Mouse (Mus musculus) stomach, embryonic 14.5 days (tissue): ENCODE measurements at regions not wholly inside any gene's neighbourhood (a gene's known extent, or its start where the extent isn't known, plus 50 kb on each side); places are given as distances from the start of the nearest gene placed in this dataset.

ENCODE experiments used
- ATAC-seq: fragments of 200-750 bp; cut with Nextera tagmentation; 2 replicates; pipeline ENCODE4 v1.8.0; 2017; ENCODE audit warnings: low read depth, moderate TSS enrichment; ENCODE audit not compliant: insufficient number of reproducible peaks, insufficient read depth, low FRiP score
- H3K27ac ChIP-seq: fragments of 300-500 bp; sonication (generic); 2 replicates; pipeline ENCODE4 v1.5.1; 2014; ENCODE audit warnings: mild to moderate bottlenecking, low read length, moderate library complexity, mixed read lengths
- H3K27me3 ChIP-seq: fragments of 300-500 bp; sonication (generic); 2 replicates; pipeline ENCODE4 v1.6.1; 2014; ENCODE audit warnings: low read length, control low read depth, mixed read lengths; ENCODE audit not compliant: control insufficient read depth, insufficient read depth
- H3K36me3 ChIP-seq: fragments of 300-500 bp; sonication (generic); 2 replicates; pipeline ENCODE4 v1.6.1; 2014; ENCODE audit warnings: mild to moderate bottlenecking, control low read depth, low read length, moderate library complexity, mixed read lengths; ENCODE audit not compliant: control insufficient read depth, insufficient read depth
- H3K4me1 ChIP-seq: fragments of 300-500 bp; sonication (generic); 2 replicates; pipeline ENCODE4 v1.6.1; 2014; ENCODE audit warnings: low read length, control low read depth, mixed read lengths; ENCODE audit not compliant: control insufficient read depth, insufficient read depth
- H3K4me2 ChIP-seq: fragments of 300-500 bp; sonication (generic); replicated peaks from 2 replicates; pipeline ENCODE4 v1.6.1; 2014; ENCODE audit warnings: low read depth, low read length, control low read depth
- H3K4me3 ChIP-seq: fragments of 300-500 bp; sonication (generic); 2 replicates; pipeline ENCODE4 v1.5.1; 2014; ENCODE audit warnings: low read depth, low read length, control low read depth
- H3K9ac ChIP-seq: fragments of 300-500 bp; sonication (generic); replicated peaks from 2 replicates; pipeline ENCODE4 v1.6.1; 2014; ENCODE audit warnings: low read depth, mild to moderate bottlenecking, control low read depth, low read length, moderate library complexity, mixed read lengths
- H3K9me3 ChIP-seq: fragments of 300-500 bp; sonication (generic); 2 replicates; pipeline ENCODE4 v1.6.1; 2016; ENCODE audit warnings: low read depth, low read length, control low read depth; ENCODE audit not compliant: control insufficient read depth
- WGBS: fragments of 180-500 bp; shearing (Covaris S2); extraction: QIAGEN DNeasy Blood & Tissue Kit; methylation state at CpG from one replicate; pipeline ENCODE4 v1.1.7; 2014; 5-methylcytosine and 5-hydroxymethylcytosine counted together

DNA sequence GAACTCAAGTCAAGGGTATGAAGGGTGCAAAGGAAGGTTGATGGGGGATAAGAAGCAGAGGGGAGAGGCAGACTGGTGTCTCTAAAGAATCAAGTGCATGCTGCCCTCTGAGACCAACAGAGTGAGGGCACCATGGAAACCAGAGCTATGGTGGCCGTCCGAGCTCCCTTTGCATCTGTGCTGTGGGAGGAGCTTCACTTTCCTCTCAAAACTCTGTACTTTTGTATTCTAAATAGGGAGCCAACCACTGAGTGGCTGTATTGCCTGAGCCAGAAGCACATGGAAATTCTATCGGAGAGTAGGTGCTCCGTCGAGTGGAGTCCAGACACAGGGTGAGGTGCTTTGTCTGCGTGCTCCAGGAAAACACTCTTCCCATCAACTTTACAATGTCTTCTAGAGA is 119.9 kb downstream of the Gm11011 start:
- no peak overlapping the region for H3K27ac ChIP-seq
- no peak for ATAC-seq
- WGBS: 88% methylated on average over 6 of the region's 6 CpGs
- no peaks in the 10 kb centered on the region for H3K36me3 ChIP-seq
- no peak overlapping the region for H3K9ac ChIP-seq
- no peaks in the 10 kb centered on the region for H3K27me3 ChIP-seq
- H3K4me3 ChIP-seq: no peak overlapping the region
- H3K4me2 ChIP-seq: no peak overlapping the region
- H3K4me1 ChIP-seq: no peaks in the 10 kb centered on the region
- H3K9me3 ChIP-seq: no peaks in the 10 kb centered on the region

DNA sequence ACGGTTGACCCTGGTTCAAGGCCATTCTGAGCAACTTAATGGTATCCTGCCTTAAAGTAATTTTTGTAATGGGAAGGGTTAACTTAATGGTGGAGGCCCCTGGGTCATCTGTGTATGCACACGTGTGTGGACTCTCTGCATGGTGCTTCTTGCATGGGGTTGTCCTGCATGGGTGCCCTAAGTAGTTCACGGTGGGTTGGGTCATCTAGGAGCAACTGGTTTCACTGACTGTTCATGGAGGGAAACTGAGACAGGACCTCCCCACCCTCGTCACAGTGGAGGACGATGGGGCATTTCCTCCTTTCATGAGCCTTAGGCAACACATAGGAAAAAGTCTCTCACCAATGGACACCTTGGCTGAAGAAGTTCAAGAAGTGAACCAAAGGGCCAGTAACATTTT is 123.4 kb downstream of the Gm11011 start:
- no peak overlapping the region for H3K4me3 ChIP-seq
- 0 out of 2 replicates have a peak, but pooled peaks cover 3% of the 10 kb centered on the region for H3K9me3 ChIP-seq
- WGBS: 87% methylated on average over 5 of the region's 5 CpGs
- no peak for ATAC-seq
- no peaks in the 10 kb centered on the region for H3K36me3 ChIP-seq
- H3K9ac ChIP-seq: no peak overlapping the region
- H3K4me2 ChIP-seq: no peak overlapping the region
- H3K27me3 ChIP-seq: no peaks in the 10 kb centered on the region
- H3K4me1 ChIP-seq: no peaks in the 10 kb centered on the region
- H3K27ac ChIP-seq: no peak overlapping the region

DNA sequence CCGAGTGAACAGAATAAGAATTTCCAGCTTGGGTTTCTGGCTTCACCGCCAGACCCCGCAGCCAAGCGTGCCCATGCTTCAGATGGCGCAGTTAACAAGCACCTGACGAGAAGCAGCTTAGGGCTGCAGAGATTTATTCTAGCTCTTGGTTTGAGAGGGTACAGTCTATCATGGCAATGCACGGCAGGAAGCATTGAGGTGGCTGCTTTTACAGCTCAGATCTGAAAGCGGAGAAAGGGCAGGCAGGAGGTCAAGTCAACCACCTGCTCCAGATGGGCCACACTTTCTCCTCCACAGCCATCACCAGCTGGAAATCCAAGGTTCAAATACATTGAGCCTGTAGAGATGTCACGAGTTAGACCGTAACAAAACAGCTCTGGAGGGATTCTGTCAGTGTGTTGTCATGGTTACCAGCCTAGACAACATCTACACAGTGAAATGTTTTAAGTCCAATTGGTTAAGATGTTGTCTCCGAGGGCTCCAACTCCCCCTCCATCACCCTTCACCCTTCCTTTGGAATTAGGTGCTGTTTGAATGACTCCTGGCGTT is 126.0 kb downstream of the Gm11011 start:
- Histone ChIP-seq H3K36me3 (no peaks in the 10 kb centered on the region), H3K4me2 (no peak overlapping the region), H3K9ac (no peak overlapping the region), H3K27ac (no peak overlapping the region), H3K27me3 (no peaks in the 10 kb centered on the region), H3K9me3 (0 out of 2 replicates have a peak, but pooled peaks cover 3% of the 10 kb centered on the region), H3K4me3 (no peak overlapping the region), H3K4me1 (no peaks in the 10 kb centered on the region)
- 66% methylated on average over 12 of the region's 12 CpGs for WGBS
- ATAC-seq: no peak

DNA sequence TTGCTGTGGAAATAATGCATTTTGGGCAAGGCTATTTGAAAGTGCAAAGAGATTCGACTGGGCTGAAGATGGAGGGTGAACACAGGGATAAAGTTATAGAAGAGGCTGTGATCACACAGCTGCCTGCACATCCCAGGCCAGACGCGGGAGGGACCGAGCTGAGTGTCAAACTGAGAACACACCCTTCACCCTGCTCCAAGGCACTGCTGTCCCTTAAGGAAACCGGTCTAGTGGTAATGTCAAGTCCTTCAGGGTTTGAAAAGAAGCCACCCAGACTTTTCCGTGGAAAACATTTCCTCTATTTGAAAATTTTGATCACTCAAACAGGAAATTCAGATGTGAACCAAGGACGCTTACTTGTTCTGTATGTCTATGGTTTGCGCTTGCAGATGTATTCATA is 134.6 kb downstream of the Gm11011 start:
- 80% methylated on average over 8 of the region's 8 CpGs for WGBS
- Histone ChIP-seq H3K36me3 (no peaks in the 10 kb centered on the region), H3K4me1 (no peaks in the 10 kb centered on the region), H3K9me3 (no peaks in the 10 kb centered on the region), H3K4me2 (no peak overlapping the region), H3K27me3 (no peaks in the 10 kb centered on the region), H3K4me3 (no peak overlapping the region), H3K9ac (no peak overlapping the region), H3K27ac (no peak overlapping the region)
- no peak for ATAC-seq

DNA sequence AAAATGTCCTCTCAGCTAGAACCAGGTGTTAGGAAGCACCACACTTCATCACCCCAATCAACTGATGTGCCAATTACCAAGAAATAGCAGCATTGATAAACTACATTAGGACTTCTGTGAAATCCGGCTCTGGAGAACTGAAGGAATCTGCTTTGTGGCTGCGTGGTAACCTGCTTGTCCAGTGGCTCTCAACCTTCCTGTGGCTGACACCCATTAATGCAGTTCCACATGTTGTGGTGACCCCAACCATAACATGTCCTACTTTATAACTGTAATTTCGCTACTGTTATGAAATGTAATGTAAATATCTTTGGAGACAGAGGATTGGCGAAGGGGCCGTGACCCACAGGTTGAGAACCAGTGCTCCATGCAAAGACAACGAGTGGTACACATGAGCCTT is 136.7 kb downstream of the Gm11011 start:
- Histone ChIP-seq H3K9ac (no peak overlapping the region), H3K27me3 (no peaks in the 10 kb centered on the region), H3K4me3 (no peak overlapping the region), H3K36me3 (no peaks in the 10 kb centered on the region), H3K9me3 (no peaks in the 10 kb centered on the region), H3K4me1 (no peaks in the 10 kb centered on the region), H3K4me2 (no peak overlapping the region), H3K27ac (no peak overlapping the region)
- 74% methylated on average over 6 of the region's 6 CpGs for WGBS
- ATAC-seq: no peak

DNA sequence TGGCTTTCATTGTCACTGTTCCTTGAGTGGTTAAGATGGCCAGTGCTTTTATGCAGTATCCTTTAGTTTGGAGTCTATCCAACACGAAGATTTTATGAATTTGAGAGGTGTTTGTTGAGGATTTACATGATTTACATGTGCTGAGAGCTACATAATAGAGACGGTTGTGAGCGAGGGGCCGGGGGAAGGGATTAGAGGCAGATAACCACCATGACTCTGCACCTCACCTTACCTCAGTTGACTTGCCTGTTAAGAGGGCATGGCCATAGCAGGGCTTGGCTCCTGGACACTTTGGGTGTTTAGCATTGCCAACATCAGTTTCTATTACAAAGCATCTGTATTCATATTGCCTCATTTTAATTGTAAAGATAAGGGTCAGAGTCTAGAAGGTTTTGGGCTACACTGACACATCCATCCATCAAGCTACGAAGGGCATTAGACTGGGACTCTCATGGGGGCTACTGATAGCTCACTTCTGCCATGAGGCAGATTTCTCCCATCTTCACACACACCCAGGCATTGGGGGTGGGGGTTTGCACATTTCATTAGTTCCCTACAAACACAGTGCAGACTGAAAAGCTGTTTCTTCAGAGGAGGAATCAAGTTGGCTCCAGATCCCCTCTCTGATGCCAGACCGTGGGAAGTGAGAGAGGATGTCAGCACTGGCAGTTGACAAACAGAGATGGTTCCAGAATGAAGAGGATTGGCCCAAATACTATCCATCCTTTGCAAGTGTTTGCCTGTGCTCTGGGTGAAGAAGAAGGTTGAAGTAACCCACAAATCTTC is 139.9 kb downstream of the Gm11011 start:
- no peak overlapping the region for H3K27ac ChIP-seq
- H3K36me3 ChIP-seq: no peaks in the 10 kb centered on the region
- no peak overlapping the region for H3K9ac ChIP-seq
- H3K27me3 ChIP-seq: no peaks in the 10 kb centered on the region
- H3K4me3 ChIP-seq: no peak overlapping the region
- no peak overlapping the region for H3K4me2 ChIP-seq
- no peaks in the 10 kb centered on the region for H3K9me3 ChIP-seq
- 73% methylated on average over 6 of the region's 6 CpGs for WGBS
- ATAC-seq: no peak
- H3K4me1 ChIP-seq: no peaks in the 10 kb centered on the region

DNA sequence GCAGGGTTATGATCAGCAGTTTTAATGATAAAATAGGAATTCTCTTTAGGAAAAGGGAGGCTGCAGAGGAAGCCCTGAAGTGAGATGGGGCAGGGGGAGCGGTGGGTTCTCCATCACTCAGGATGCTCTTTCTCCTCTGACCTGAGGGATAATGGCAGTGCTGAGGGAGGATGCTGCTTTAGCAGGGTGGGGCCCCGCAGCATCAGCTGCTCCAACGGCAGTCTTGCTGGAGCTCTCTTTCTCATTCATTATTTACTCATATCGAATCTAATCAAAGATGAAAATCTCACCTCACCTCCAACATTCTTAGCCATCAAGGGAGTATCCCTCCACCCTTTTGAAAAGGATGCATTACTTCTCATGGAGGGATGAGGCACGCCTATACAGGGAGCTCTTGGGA is 141.7 kb downstream of the Gm11011 start:
- H3K27me3 ChIP-seq: no peaks in the 10 kb centered on the region
- 74% methylated on average over 5 of the region's 5 CpGs for WGBS

DNA sequence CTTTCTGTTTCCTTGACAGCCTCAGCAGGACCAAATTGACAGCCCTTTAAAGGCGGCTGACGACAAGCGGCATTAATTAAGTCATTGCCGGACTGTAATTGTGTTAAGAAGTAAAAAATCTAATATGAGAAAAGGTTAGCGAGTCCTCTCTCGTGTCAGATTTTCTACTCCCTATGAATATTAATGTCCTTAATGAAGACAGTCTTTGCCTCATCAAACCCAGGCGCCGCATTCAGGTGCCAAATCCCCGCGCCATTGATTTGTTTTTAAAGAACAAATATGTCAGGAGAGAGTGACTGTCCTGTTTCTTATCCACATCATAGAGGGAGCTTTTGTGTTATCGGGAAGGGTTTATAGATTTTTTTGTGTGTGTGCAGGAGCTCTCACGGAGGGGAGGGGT is 142.2 kb downstream of the Gm11011 start:
- H3K9me3 ChIP-seq: no peaks in the 10 kb centered on the region
- no peak overlapping the region for H3K4me2 ChIP-seq
- H3K27ac ChIP-seq: no peak overlapping the region
- H3K9ac ChIP-seq: no peak overlapping the region
- no peak overlapping the region for H3K4me3 ChIP-seq
- no peak for ATAC-seq
- H3K27me3 ChIP-seq: no peaks in the 10 kb centered on the region
- WGBS: 76% methylated on average over 12 of the region's 12 CpGs
- H3K4me1 ChIP-seq: no peaks in the 10 kb centered on the region
- H3K36me3 ChIP-seq: no peaks in the 10 kb centered on the region

More for the DNA sequence above, 141.7 kb downstream of the Gm11011 start:
- Histone ChIP-seq H3K9me3 (no peaks in the 10 kb centered on the region), H3K36me3 (no peaks in the 10 kb centered on the region), H3K4me1 (no peaks in the 10 kb centered on the region), H3K4me3 (no peak overlapping the region), H3K4me2 (no peak overlapping the region), H3K27ac (no peak overlapping the region), H3K9ac (no peak overlapping the region)
- no peak for ATAC-seq

DNA sequence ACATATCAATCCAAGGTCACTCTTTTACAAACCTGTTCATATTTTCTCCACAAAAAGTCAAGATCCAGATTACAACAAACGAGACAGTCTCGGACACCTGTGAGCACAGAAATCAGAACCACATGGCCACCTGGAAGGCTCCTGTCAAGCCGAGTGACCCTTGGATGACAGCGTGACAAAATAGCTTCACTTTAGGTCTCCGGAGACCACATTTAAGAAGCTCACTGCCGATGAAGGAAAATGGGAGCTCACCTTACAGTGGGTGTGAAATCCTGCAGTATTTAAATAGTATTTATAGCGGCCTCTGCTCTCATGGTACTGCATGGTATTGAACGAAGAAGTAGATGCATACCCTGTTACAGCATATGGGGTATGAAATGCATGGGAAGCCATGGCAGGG is 144.3 kb downstream of the Gm11011 start:
- no peak overlapping the region for H3K4me2 ChIP-seq
- no peak overlapping the region for H3K9ac ChIP-seq
- H3K27me3 ChIP-seq: no peaks in the 10 kb centered on the region
- no peak for ATAC-seq
- no peaks in the 10 kb centered on the region for H3K9me3 ChIP-seq
- no peak overlapping the region for H3K27ac ChIP-seq
- no peaks in the 10 kb centered on the region for H3K4me1 ChIP-seq
- no peak overlapping the region for H3K4me3 ChIP-seq
- H3K36me3 ChIP-seq: no peaks in the 10 kb centered on the region
- 80% methylated on average over 8 of the region's 8 CpGs for WGBS
